Mouse (Mus musculus) cortical plate, adult 2 months (tissue): Measurements from ENCODE around the gene Agtpbp1. TPM values are rescaled to one million over a fixed set of nuclear protein-coding genes. Genes with fewer than 3 reads are reported as not detected.

Experiments
- H3K27ac ChIP-seq: fragments of 200-500 bp; 2 replicates; pipeline ENCODE4 v1.5.1; 2012; ENCODE audit warnings: low read length, control low read depth, inconsistent platforms; ENCODE audit not compliant: insufficient read depth
- H3K4me1 ChIP-seq: fragments of 200-500 bp; 2 replicates; pipeline ENCODE4 v1.6.1; 2011; ENCODE audit warnings: low read length; ENCODE audit not compliant: control insufficient read depth, insufficient read depth
- H3K4me3 ChIP-seq: fragments of 200-500 bp; 2 replicates; pipeline ENCODE4 v1.5.1; 2011; ENCODE audit warnings: mild to moderate bottlenecking, low read length, control low read depth; ENCODE audit not compliant: insufficient read depth
- CTCF ChIP-seq: fragments of 200-500 bp; IDR thresholded peaks from 2 replicates; pipeline ENCODE4 v1.5.1; 2011; ENCODE audit warnings: mild to moderate bottlenecking, control low read depth, low read length; ENCODE audit not compliant: insufficient read depth; ENCODE audit errors: extremely low read depth
- POLR2A ChIP-seq: fragments of 200-500 bp; IDR thresholded peaks from 2 replicates; pipeline ENCODE4 v1.6.1; 2011; ENCODE audit warnings: mild to moderate bottlenecking, low read length, control low read depth; ENCODE audit not compliant: insufficient read depth; ENCODE audit errors: extremely low read depth
- polyA plus RNA-seq: library from polyadenylated mRNA; depleted of rRNA; stranded (reverse); fragments of >200 nt; gene quantifications from 2 replicates; pipeline ENCODE4 v1.2.3, GENCODE M21; 2012

Agtpbp1 gene
- polyA plus RNA-seq, 1 experiment: 106 TPM

DNA sequence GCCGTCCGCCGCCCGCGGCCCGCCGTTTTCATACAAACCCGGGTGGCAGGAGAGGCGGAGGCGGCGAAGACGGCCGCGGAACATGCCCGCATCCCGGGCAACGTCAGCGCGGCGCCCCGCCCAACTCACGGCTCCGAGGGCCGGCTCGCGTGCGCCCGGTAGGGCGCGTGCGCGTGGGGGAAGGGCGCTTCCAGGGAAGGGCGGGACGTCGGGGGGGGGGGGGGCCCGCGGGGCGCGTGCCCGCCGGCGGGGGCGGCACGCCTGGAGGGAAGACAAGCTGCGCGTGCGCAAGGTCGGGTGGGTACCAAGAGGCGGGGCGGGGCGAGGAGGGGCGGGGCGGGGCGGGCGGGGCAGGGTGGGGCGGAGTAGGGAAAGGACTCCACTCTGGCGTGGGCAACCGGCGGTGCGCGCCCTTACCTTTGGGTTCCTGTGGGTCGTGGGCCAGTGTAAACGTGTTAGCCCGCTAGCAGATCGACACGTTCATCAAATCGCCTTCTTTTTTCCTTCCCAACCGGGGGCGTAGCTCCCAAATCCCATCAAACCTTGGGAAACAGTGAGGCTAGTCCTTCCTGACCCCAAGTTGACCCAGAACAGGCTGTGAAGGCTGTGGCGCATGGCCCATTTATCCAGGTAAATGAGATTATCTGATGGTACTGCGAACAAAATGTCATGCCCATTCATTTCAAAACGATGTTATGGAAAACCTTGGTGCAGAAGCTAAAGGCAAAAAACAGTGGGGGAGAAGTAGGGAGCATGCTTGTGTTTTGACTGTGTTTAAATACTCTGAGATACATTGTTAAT is 27.6 kb downstream of the Agtpbp1 start:
- Histone ChIP-seq H3K4me1 (peaks cover 6% of the 10 kb centered on the region), H3K4me3 (peak overlapping the region; percentile 73), H3K27ac (peak overlapping the region; percentile 86)
- no peak for TF ChIP-seq CTCF
- peak; percentile 58 for TF ChIP-seq POLR2A

DNA sequence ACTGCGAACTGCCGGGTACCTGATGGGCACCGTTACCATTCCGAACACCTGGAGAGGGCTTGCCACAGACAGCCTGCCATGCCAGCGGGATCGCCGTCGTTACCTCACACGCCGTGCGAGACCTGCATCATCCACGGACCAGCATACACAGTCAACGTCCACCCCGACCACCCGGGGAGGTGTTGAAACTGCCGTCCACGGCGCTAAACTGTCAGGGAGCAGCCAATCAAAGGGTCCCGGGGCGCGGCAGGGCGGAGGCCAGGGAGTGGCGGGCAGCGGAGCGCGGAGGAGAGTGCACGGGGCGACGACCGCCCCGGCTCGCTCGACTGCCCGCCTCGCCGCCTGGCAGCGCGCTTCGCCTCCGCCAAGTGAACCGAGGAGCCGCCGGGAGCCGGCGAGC is 28.4 kb downstream of the Agtpbp1 start:
- Histone ChIP-seq H3K27ac (peak overlapping the region; percentile 86), H3K4me1 (peaks cover 6% of the 10 kb centered on the region), H3K4me3 (peak overlapping the region; percentile 73)
- TF ChIP-seq CTCF (no peak), POLR2A (no peak)

DNA sequence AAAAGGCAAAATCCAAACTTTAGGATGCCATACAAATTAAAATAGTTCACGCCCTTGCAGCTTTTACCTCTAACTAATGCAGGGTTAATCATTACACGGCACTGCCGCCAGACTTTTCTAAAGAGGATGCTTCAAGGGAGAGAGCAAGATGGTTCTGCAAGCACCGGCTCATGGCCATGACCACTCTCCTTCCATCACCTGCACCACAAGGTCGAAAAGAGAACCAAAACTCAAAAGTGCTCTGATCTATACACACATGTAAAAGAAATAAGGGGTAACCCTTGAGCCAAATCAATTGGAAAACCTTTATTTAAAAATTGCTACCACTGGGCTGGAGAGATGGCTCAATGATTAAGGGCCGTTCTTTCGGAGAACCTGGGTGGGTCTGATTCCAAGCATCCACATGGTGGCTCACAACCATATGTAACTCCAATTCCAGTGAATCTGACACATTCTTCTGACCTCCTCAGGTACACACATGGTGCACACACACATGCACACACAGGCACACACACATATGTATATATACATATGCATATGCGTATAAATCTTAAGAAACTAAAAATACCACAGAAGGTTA is 29.3 kb downstream of the Agtpbp1 start:
- H3K4me3 ChIP-seq: peak overlapping the region; percentile 73
- TF ChIP-seq POLR2A: no peak
- TF ChIP-seq CTCF: no peak
- no peak overlapping the region for H3K27ac ChIP-seq
- H3K4me1 ChIP-seq: peaks cover 6% of the 10 kb centered on the region

DNA sequence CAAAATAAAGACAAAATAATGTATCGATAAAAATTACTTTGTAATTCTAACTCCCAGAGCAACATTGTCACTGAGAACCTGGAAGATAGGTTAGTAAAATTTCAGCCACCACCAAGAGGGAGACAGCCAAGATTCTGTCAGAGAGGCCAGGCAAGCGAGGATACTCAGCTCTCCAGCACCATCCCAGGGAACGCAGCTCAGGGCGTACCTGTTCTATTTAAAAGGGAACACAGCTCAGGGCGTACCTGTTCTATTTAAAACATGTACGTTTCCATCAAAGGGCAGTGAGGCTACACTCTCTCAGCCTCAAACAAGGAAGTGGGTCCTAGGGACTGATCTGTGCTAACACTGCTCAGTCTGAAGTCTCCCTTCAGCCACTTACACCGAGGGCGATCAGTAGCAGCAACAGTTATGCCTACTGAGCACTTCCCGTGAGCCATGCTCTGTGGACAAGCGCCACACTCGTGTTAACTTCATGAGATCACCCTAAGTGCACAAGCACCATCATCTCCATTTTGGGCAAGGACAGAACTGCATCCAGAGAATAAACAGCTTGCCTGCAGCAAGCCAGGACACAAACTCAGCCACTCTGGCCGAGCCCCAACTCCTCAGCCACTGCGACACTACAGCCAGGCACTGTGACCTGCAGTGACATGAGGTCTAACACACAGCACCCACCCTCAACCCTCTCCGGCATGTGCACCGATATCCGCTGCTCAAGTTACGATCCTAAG is 30.1 kb downstream of the Agtpbp1 start:
- no peak overlapping the region for H3K27ac ChIP-seq

DNA sequence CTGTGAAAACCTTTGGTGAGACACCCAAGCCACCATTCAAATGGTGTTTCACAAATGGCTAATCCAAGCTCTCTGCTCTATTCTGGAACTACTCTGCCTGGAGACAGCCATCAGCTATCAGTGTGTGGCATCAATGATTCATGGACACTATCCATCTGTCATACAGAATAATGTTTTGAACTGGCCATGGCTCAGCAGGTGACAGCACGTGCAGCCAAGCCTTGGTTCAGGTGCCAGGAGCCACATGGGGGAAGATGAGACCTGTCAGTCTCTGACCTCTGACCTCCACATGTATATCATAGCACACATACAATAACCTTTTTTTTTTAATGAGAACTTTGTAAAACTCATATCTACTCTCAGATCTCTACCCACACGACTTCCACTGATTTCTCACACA is 32.3 kb downstream of the Agtpbp1 start:
- Histone ChIP-seq H3K4me3 (no peak overlapping the region), H3K27ac (no peak overlapping the region), H3K4me1 (peaks cover 8% of the 10 kb centered on the region)
- no peak for TF ChIP-seq POLR2A
- TF ChIP-seq CTCF: no peak

More for the DNA sequence above, 30.1 kb downstream of the Agtpbp1 start:
- Histone ChIP-seq H3K4me3 (peak overlapping the region; percentile 73), H3K4me1 (peaks cover 6% of the 10 kb centered on the region)
- TF ChIP-seq POLR2A (no peak), CTCF (no peak)

DNA sequence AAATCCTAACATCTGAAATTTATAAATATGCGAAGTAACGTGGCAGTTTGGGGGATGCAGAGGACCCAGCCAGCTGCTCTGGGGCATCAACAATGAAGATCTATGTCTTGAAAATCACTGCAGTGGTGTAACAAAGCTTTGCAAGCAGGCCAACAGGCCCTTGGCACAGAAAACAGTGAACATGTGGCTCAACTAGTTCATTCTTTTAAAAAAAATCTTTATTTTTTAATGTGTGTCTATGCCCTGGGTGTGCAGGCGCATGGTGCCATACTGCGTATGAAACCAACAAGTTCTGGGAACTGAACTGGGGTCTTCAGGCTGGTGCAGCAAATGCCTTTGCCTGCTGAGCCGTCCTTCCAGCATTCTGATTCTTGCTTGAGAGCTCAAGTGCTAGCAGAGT is 32.7 kb downstream of the Agtpbp1 start:
- no peak for TF ChIP-seq POLR2A
- TF ChIP-seq CTCF: no peak
- Histone ChIP-seq H3K27ac (no peak overlapping the region), H3K4me3 (no peak overlapping the region), H3K4me1 (peaks cover 8% of the 10 kb centered on the region)

DNA sequence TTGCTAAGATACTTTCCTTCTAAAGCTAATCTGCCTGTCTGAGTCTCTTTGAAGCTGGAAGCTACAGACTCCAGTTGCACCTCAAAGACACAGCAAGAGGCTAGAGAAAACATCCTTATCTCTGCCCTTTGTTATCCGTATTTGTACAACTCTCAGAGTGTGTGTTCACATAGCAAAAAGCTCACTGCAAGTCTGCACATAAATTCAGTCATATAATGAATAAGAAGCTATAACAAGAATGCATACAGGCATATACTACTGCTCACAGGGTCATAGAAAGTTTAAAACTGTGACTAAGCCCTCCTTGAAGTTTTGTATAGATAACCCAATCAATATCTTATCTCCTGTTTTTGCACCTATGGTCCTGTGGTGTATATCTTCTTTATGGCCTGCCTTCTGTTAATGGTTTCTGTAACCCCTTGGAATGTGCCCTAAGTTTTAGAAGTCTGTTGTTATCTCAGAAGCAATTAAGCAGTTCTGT is 35.7 kb downstream of the Agtpbp1 start:
- Histone ChIP-seq H3K4me3 (no peak overlapping the region), H3K4me1 (peaks cover 8% of the 10 kb centered on the region), H3K27ac (no peak overlapping the region)
- TF ChIP-seq CTCF (no peak), POLR2A (no peak)

DNA sequence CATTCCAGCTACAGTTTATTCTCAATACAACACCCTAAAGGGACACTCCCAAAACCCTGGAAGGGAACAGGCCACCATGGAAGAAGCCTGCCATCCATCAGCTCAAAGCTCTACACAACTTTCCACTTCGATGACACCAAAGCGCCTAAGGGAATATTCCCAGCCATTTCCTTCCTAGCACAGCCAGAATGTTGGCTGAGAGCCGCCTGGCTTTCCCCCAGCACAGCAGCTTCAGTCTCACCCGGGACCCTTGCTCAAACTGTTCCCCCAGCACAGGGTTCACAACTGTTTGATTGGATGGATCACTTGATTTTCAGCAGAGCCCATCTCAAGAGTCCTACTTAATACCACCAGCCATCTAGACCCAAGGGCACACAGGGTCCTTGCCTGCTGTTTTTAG is 37.3 kb downstream of the Agtpbp1 start:
- H3K4me3 ChIP-seq: no peak overlapping the region
- peaks cover 11% of the 10 kb centered on the region for H3K4me1 ChIP-seq
- H3K27ac ChIP-seq: no peak overlapping the region
- TF ChIP-seq CTCF (no peak), POLR2A (no peak)

DNA sequence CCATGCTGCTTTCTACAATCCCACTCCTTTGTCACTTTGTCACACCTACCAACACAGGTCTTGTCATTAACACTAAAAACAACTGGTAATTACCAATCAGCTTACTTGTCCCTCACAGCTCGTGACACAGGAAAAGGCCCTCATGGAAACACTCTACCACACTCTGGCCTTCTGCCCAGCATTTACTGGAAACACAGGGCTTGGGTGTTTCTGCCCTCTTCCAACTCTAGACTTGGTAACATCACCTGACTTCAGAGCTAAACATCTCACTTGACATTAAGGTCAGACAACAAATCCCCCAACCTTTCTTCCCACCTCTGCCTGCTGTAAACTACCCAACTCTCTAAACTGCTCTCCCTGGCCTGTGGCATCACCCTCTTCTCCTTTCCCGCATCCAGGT is 37.9 kb downstream of the Agtpbp1 start:
- Histone ChIP-seq H3K4me1 (peaks cover 10% of the 10 kb centered on the region), H3K27ac (no peak overlapping the region), H3K4me3 (no peak overlapping the region)
- TF ChIP-seq POLR2A: no peak
- no peak for TF ChIP-seq CTCF
